Mouse (Mus musculus) heart, adult 2 months (tissue): ENCODE measurements at regions not wholly inside any gene's neighbourhood (a gene's known extent, or its start where the extent isn't known, plus 50 kb on each side); places are given as distances from the start of the nearest gene placed in this dataset.

Experiments
- DNase-seq, 2 experiments: peaks; one replicate each; pipeline ENCODE4 v3.0.0; 2021
- H3K27ac ChIP-seq: fragments of 200-600 bp; 2 replicates; pipeline ENCODE4 v1.8.1; 2022
- H3K27me3 ChIP-seq: fragments of 200-500 bp; 2 replicates; pipeline ENCODE4 v1.6.1; 2012; ENCODE audit warnings: mild to moderate bottlenecking, low read length, inconsistent platforms, mixed read lengths; ENCODE audit not compliant: control insufficient read depth, insufficient read depth
- H3K36me3 ChIP-seq: fragments of 200-500 bp; 2 replicates; pipeline ENCODE4 v1.6.1; 2012; ENCODE audit warnings: low read length, inconsistent platforms; ENCODE audit not compliant: control insufficient read depth, insufficient read depth
- H3K4me1 ChIP-seq: fragments of 200-500 bp; 2 replicates; pipeline ENCODE4 v1.6.1; 2011; ENCODE audit warnings: low read length; ENCODE audit not compliant: control insufficient read depth, insufficient read depth
- H3K4me3 ChIP-seq: fragments of 200-600 bp; 2 replicates; pipeline ENCODE4 v1.8.1; 2022
- H3K79me2 ChIP-seq: fragments of 200-500 bp; replicated peaks from 2 replicates; pipeline ENCODE4 v1.6.1; 2012; ENCODE audit warnings: mild to moderate bottlenecking, inconsistent platforms, low read length, moderate library complexity, mixed read lengths; ENCODE audit not compliant: control insufficient read depth, insufficient read depth
- H3K9ac ChIP-seq: fragments of 200-500 bp; 2 replicates; pipeline ENCODE4 v1.6.1; 2012; ENCODE audit warnings: low read depth, mild to moderate bottlenecking, control low read depth, inconsistent platforms, low read length, mixed read lengths
- CTCF ChIP-seq: fragments of 200-600 bp; IDR thresholded peaks from 2 replicates; pipeline ENCODE4 v1.8.1; 2022; ENCODE audit warnings: antibody characterized with exemption, mild to moderate bottlenecking, moderate library complexity
- EP300 ChIP-seq: fragments of 200-500 bp; IDR thresholded peaks from 2 replicates; pipeline ENCODE4 v1.6.1; 2011; ENCODE audit warnings: low read depth, low read length, control low read depth; ENCODE audit not compliant: insufficient read depth
- POLR2A ChIP-seq: fragments of 200-500 bp; IDR thresholded peaks from 2 replicates; pipeline ENCODE4 v1.6.1; 2011; ENCODE audit warnings: mild to moderate bottlenecking, low read depth, low read length, control low read depth; ENCODE audit not compliant: insufficient read depth
- WGBS: fragments of 180-500 bp; shearing (Covaris S2); methylation state at CpG from one replicate; pipeline ENCODE4 v1.1.7; 2018; 5-methylcytosine and 5-hydroxymethylcytosine counted together
- intact Hi-C: fragments of 180-260 bp; cut with DNase I; formaldehyde crosslinking; loops from one replicate; pipeline ENCODE4 v1.15.1; 2025

GRCm38 (mm10) chr16:15368383-15369163, 51.3 kb downstream of the Gm21897 start:
- H3K4me1 ChIP-seq, result no peaks in the 10 kb centered on the region
- intact Hi-C loops, result no loop called here
- TF ChIP-seq CTCF, result no peak
- no peak for TF ChIP-seq EP300
- no peak for TF ChIP-seq POLR2A
- no peaks in the 10 kb centered on the region for H3K27me3 ChIP-seq
- H3K27ac ChIP-seq, result no peak overlapping the region
- H3K4me3 ChIP-seq, result no peak overlapping the region
- no peak for DNase-seq
- WGBS, result 72% methylated on average over 4 of the region's 4 CpGs
- H3K9ac ChIP-seq, result no peak overlapping the region
- no peaks in the 10 kb centered on the region for H3K36me3 ChIP-seq
- H3K79me2 ChIP-seq, result no peaks in the 10 kb centered on the region

- WGBS, result 22% methylated on average over 1 of the region's 1 CpGs
- intact Hi-C loops, result no loop called here
Observed at GRCm38 (mm10) chr16:15372844-15373243, 55.6 kb downstream of the Gm21897 start.

GRCm38 (mm10) chr16:15373961-15374360, 56.7 kb downstream of the Gm21897 start:
- no peaks in the 10 kb centered on the region for H3K27me3 ChIP-seq
- WGBS, result 44% methylated on average over 1 of the region's 1 CpGs

More at GRCm38 (mm10) chr16:15372844-15373243, 55.6 kb downstream of the Gm21897 start:
- Histone ChIP-seq H3K9ac (no peak overlapping the region), H3K27ac (no peak overlapping the region), H3K36me3 (no peaks in the 10 kb centered on the region), H3K4me1 (no peaks in the 10 kb centered on the region), H3K4me3 (no peak overlapping the region), H3K27me3 (no peaks in the 10 kb centered on the region), H3K79me2 (no peaks in the 10 kb centered on the region)
- DNase-seq, result no peak
- TF ChIP-seq CTCF (peak; percentile 18), EP300 (no peak)

GRCm38 (mm10) chr16:15385557-15386240, 68.4 kb downstream of the Gm21897 start:
- Histone ChIP-seq H3K27me3 (no peaks in the 10 kb centered on the region), H3K4me1 (no peaks in the 10 kb centered on the region), H3K79me2 (no peaks in the 10 kb centered on the region), H3K4me3 (no peak overlapping the region), H3K9ac (no peak overlapping the region), H3K36me3 (no peaks in the 10 kb centered on the region), H3K27ac (no peak overlapping the region)
- 37% methylated on average over 3 of the region's 3 CpGs for WGBS
- DNase-seq, result no peak
- intact Hi-C loops, result no loop called here
- TF ChIP-seq EP300, result no peak
- TF ChIP-seq POLR2A, result no peak
- no peak for TF ChIP-seq CTCF

More at GRCm38 (mm10) chr16:15373961-15374360, 56.7 kb downstream of the Gm21897 start:
- no peak overlapping the region for H3K4me3 ChIP-seq
- H3K4me1 ChIP-seq, result no peaks in the 10 kb centered on the region
- H3K27ac ChIP-seq, result no peak overlapping the region
- intact Hi-C loops, result no loop called here
- H3K36me3 ChIP-seq, result no peaks in the 10 kb centered on the region
- H3K79me2 ChIP-seq, result no peaks in the 10 kb centered on the region
- TF ChIP-seq EP300, result no peak
- no peak for TF ChIP-seq POLR2A
- no peak for TF ChIP-seq CTCF
- no peak for DNase-seq
- H3K9ac ChIP-seq, result no peak overlapping the region

- TF ChIP-seq POLR2A (no peak), EP300 (no peak), CTCF (no peak)
- Histone ChIP-seq H3K4me1 (no peaks in the 10 kb centered on the region), H3K36me3 (no peaks in the 10 kb centered on the region), H3K27me3 (no peaks in the 10 kb centered on the region), H3K79me2 (no peaks in the 10 kb centered on the region), H3K9ac (no peak overlapping the region), H3K27ac (no peak overlapping the region), H3K4me3 (no peak overlapping the region)
- DNase-seq, result no peak
- intact Hi-C loops, result no loop called here
- 6% methylated on average over 1 of the region's 1 CpGs for WGBS
Observed at GRCm38 (mm10) chr16:15386241-15386574, 69.0 kb downstream of the Gm21897 start.

- intact Hi-C loops, result no loop called here
- H3K27ac ChIP-seq, result no peak overlapping the region
- TF ChIP-seq POLR2A, result no peak
- no peak for TF ChIP-seq CTCF
- TF ChIP-seq EP300, result no peak
- no peak for DNase-seq
- H3K79me2 ChIP-seq, result no peaks in the 10 kb centered on the region
- 9% methylated on average over 1 of the region's 1 CpGs for WGBS
- no peaks in the 10 kb centered on the region for H3K36me3 ChIP-seq
- H3K27me3 ChIP-seq, result no peaks in the 10 kb centered on the region
- no peak overlapping the region for H3K9ac ChIP-seq
- no peaks in the 10 kb centered on the region for H3K4me1 ChIP-seq
- H3K4me3 ChIP-seq, result no peak overlapping the region
Observed at GRCm38 (mm10) chr16:15389892-15390291, 72.6 kb downstream of the Gm21897 start.
